Mouse (Mus musculus): ENCODE results near the gene Hacd3. TPM values are rescaled to one million over a fixed set of nuclear protein-coding genes. Genes with fewer than 3 reads are reported as not detected.

Gene Hacd3
- total RNA-seq, 2 experiments from 2014 or later = 165 to 172 TPM

DNA sequence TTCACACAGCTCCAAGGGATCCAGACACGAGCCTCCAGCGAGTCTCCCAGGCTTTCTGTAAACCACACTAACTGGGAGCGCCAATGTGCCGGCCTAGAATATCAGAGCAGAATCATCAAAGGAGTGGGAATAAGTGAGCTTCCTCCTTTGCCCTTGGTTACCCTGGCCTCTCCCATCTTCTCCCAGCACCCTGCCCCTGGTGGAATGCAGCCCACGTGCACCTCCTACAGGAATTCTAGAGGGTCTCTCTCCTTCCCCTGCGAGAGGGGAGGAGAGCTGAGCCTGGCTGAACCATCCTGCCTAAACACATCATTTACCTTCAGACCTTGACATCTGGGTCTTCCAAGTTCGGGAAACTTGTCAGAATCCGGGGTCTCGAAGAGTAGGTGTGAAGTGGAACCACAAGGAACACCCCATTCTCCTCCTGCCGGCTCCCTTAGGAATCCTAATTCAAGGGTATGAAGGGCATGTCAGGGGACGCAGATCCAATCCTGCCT is 70.3 kb downstream of the Hacd3 start, which contains the start of gene Slc24a1:
TSS of gene Slc24a1 (minus strand) at position 447 of the 497 bp plus-strand sequence.
- DNase-seq = no peak

DNA sequence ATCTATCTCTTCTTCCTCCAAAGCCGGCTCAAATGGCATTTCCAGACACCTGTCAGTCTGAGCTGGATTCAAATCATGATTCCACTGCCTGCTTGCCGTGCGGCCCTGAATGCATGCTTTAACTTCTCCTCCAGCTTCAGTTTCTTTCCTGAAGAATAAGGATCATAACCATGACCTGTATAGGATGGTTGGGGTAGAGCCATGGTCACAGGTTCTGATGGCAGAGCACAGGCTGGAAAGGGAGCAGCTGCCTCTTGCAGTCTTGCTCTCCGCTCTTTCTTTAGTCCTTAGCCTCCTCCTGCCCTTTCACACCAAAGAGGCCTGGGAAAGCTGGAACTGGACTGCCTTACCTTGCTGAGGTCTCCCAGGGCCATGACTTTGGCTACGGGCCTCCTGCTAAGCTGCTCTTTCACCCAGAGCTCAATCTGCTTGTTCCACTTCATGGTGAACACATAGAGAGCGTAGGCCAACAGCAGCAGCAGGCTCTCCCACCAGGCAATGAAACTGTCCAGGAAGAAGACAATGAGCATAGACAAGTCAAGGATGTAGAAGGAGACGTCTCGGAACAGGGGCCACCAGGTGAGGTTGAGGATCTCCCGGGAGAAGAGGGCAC is 73.9 kb downstream of the Hacd3 start:
- DNase-seq = no peak

DNA sequence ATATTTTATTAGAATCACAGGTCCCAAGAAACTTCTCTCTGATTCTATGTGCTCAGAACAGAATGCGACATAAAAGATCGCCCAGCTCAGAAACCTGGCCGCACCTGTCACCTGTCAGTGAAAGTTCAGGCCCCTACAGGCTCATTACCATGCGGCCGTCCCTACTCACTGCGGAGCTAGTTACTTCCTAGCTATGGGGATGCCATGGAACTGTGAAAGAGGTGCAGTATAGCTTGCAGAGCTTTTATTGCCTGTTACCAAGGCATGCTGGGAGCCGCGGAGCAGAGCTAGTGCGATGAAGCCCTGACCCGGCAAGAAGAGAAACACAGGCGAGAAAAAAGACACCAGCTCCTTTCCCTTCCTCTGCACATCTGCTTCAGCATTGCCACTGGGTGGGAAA is 77.5 kb downstream of the Hacd3 start:
- DNase-seq = no peak

DNA sequence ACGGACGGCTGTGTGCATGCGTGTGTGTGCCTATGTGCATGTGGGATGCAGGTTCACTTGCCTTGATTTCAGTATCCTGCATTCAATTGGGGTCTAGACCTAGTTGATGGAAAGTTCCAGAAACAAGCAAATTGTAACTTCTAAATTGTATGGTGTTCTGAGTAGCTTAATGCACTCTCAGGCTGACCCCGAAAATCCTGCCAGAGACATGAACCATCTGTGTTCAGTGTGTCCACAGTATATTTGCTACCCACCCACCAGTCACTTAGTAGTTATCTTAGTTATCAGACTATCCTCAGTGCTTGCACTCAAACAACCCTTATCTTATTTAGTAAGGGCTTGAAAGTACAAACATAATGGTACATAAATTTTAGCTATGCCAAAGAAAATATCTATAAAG is 79.8 kb downstream of the Hacd3 start:
- no peak for DNase-seq

DNA sequence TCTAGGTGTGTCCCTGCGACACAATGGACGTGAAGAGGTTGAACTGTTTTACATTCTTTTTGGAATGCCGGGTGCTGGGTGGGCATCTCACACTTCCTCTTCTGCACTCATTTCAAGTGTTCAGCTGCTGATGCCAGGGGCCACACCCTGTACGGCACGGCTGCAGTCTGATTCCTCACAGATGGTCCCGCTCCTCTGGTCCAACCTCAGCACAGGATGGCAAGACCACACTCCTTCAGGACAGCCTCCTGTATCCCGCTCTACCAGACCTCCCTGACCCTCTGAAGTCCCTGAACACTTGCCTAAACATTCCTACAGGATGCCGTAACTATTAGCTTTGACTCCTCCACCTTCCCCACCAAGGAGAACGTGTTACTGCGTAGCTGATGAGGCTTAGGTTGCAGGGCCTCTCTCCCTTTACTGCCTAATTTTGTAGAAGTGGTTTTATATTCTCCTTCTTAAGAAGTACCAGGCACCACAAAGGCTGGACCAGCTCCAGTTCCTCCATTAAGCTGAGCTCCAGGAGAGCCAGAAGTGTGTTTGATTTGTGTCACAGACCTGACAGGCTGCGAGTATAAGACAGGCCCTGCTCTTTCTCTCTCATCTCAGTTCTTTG is 80.7 kb downstream of the Hacd3 start:
- no peak for DNase-seq

DNA sequence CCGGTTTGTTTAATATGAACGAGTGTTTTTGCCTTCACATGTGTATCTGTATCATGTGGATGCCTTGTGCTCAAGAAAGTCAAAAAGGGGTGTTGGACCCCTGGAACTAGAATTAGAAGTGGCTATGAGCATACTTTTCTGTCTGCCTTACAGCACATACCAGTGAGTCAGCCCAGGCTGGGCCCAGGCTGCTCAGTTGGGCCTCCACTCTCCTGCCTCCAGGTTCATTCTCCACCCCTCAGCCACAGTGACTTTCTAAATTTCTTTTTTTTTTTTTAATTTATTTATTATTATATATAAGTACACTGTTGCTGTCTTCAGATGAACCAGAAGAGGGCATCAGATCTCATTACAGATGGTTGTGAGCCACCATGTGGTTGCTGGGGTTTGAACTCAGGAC is 81.7 kb downstream of the Hacd3 start:
- DNase-seq = no peak

DNA sequence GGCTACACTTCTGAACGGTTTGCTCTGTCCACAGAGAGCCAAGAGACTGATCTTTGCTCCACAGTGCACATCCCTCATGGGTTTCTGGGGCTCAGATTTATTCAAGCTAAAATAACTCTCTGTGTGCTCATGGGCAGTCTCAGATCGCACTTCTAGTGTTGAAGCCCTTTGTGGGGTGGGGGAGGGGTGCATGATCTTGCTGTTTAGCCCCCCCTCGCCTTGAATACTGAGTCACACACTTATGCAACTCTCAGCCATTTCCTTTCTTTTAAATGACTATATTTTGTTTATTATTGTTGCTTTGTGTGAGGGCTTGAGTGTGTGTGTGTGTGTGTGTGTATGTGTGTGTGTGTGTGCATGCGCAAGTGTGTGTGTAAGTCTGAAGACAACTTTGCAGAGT is 82.2 kb downstream of the Hacd3 start:
- no peak for DNase-seq

DNA sequence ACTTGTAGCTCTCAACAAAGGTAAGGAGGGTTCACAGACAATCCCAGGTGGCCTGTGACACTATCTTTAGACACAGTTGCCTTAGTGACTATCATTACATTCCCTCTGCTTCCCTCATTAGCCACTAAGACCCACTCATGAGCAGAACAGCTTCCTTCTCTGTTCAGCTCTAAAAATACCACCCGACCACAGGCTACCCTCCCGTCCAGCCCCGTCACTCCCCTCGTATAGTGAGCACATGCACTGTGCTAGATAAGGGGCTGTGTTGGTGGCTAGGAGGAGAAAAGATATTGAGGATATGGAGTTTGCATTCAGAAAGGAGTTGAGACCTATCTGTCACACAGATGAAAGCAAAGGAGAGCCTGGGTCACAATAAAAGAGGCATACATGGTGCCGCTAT is 83.0 kb downstream of the Hacd3 start:
- no peak for DNase-seq

DNA sequence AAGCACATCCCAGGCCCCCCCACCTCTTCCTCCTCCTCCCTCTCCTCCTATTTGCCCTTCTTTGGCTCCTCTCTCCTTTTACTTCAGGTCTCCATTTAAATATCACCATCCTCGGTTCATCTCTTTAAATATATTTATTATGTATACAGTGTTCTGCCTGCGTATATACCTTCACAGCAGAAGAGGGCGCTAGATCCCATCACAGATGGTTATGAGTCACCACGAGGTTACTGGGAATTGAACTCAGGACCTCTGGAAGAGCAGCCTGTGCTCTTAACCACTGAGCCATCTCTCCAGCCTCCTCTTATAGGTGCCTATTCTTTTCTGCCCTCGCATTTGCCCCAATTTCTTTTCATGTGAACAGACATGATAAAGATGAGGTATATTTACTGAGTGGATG is 84.0 kb downstream of the Hacd3 start:
- no peak for DNase-seq

Small RNAs within 50 kb of the gene (microRNA-seq; reads per million reads assigned to microRNA genes)
- gene Gm25640 = 0 reads per million in 2 experiments

Other genes with a start within 250 kb of the Hacd3 start
- 10 to 100 TPM; 41.4 to 41.7 TPM for gene Dennd4a, start 210.4 kb downstream of the Hacd3 start, total RNA-seq (2021)
- not detected for gene Slc24a1, start 70.1 kb downstream of the Hacd3 start, total RNA-seq (2021)
- gene Ints14, start 60.8 kb downstream of the Hacd3 start, total RNA-seq (2021) = 10 to 100 TPM; 19.7 to 20.1 TPM
- 100 to 1,000 TPM; 162 to 163 TPM for gene Dpp8, start 10.7 kb upstream of the Hacd3 start, total RNA-seq (2021)
- gene Igdcc4, start 79.8 kb upstream of the Hacd3 start, total RNA-seq (2021) = 10 to 100 TPM; 33.2 to 36.4 TPM
- 1 to 10 TPM; 3.1 to 4.4 TPM for gene Igdcc3, start 119.5 kb upstream of the Hacd3 start, total RNA-seq (2021)
- gene Parp16, start 173.7 kb upstream of the Hacd3 start, total RNA-seq (2021) = 1 to 10 TPM; 4.6 to 4.9 TPM
- not detected for gene Cilp, start 243.5 kb upstream of the Hacd3 start, total RNA-seq (2021)